Mouse (Mus musculus) C2C12 (cell line): ENCODE measurements around the gene Mybbp1a. TPM values are rescaled to one million over a fixed set of nuclear protein-coding genes. Genes with fewer than 3 reads are reported as not detected.
A peak's percentile ranks its signal among the peaks of the same experiment; 100 is the strongest.

Experiments used
- H3K27me3 ChIP-seq: one replicate; pipeline ENCODE4 v1.6.1; 2011; ENCODE audit not compliant: control insufficient read depth, insufficient read depth, insufficient read length
- H3K36me3 ChIP-seq: one replicate; pipeline ENCODE4 v1.6.1; 2011; ENCODE audit not compliant: control insufficient read depth, insufficient read depth
- H3K4me3 ChIP-seq: one replicate; pipeline ENCODE4 v1.5.1; 2011; ENCODE audit warnings: mild to moderate bottlenecking, control low read depth; ENCODE audit not compliant: poor library complexity, insufficient read depth, severe bottlenecking
- H3K79me2 ChIP-seq: one replicate; pipeline ENCODE4 v1.6.1; 2011; ENCODE audit not compliant: control insufficient read depth, insufficient read depth
- H3K79me3 ChIP-seq: one replicate; pipeline ENCODE4 v1.6.1; 2011; ENCODE audit warnings: low read depth, control low read depth
- H3ac ChIP-seq: one replicate; pipeline ENCODE3; 2011; ENCODE audit warnings: low read depth; ENCODE audit not compliant: control insufficient read depth, insufficient read length
- CEBPB ChIP-seq: IDR thresholded peaks from one replicate; pipeline ENCODE4 v1.6.1; 2011; ENCODE audit warnings: low read depth, mild to moderate bottlenecking, control low read depth, moderate library complexity
- CTCF ChIP-seq: IDR thresholded peaks from one replicate; pipeline ENCODE4 v1.5.1; 2011; ENCODE audit not compliant: control insufficient read depth, insufficient read depth, insufficient read length
- FOSL1 ChIP-seq: IDR thresholded peaks from one replicate; pipeline ENCODE4 v1.8.0; 2011; ENCODE audit warnings: mild to moderate bottlenecking, low read length; ENCODE audit not compliant: poor library complexity, insufficient read depth, severe bottlenecking
- MAX ChIP-seq: IDR thresholded peaks from one replicate; pipeline ENCODE4 v1.6.1; 2011; ENCODE audit warnings: mild to moderate bottlenecking, control low read depth
- MYOD1 ChIP-seq: IDR thresholded peaks from one replicate; pipeline ENCODE4 v1.6.1; 2011; ENCODE audit warnings: low read depth; ENCODE audit not compliant: control insufficient read depth, insufficient read length
- MYOG ChIP-seq: IDR thresholded peaks from one replicate; pipeline ENCODE4 v1.6.1; 2011; ENCODE audit not compliant: control insufficient read depth, insufficient read length; ENCODE audit errors: extremely low read depth
- USF1 ChIP-seq: IDR thresholded peaks from one replicate; pipeline ENCODE4 v1.6.1; 2011; ENCODE audit warnings: low read depth, mild to moderate bottlenecking, control low read depth, moderate library complexity
- polyA plus RNA-seq: library from polyadenylated mRNA; unstranded; fragments of >200 nt; fragmentation: generic; extraction: Trizol; gene quantifications from one replicate; pipeline ENCODE4 v1.2.1, GENCODE M21; 2012; ENCODE audit warnings: missing spikeins

Gene Mybbp1a
- polyA plus RNA-seq, 1 experiment: 230 TPM

- Histone ChIP-seq H3K79me2 (no peaks in the 10 kb centered on the region), H3K36me3 (no peaks in the 10 kb centered on the region), H3K27me3 (peaks cover 7% of the 10 kb centered on the region), H3K4me3 (no peak overlapping the region), H3K79me3 (no peaks in the 10 kb centered on the region), H3ac (no peak overlapping the region)
- TF ChIP-seq MYOD1 (no peak), USF1 (no peak), CTCF (no peak), MAX (no peak), FOSL1 (no peak), CEBPB (no peak), MYOG (no peak)
These were observed 53.2 kb downstream of the Mybbp1a start for GRCm38 (mm10) chr11:72494046-72494988.

- TF ChIP-seq USF1 (no peak), MYOG (no peak), MYOD1 (no peak), MAX (no peak), CTCF (no peak), FOSL1 (no peak), CEBPB (no peak)
- Histone ChIP-seq H3K79me2 (no peaks in the 10 kb centered on the region), H3K79me3 (no peaks in the 10 kb centered on the region), H3K4me3 (no peak overlapping the region), H3K36me3 (no peaks in the 10 kb centered on the region), H3ac (no peak overlapping the region), H3K27me3 (peaks cover 5% of the 10 kb centered on the region)
These were observed 54.9 kb downstream of the Mybbp1a start for GRCm38 (mm10) chr11:72496066-72496465.

- TF ChIP-seq MYOD1 (no peak), FOSL1 (no peak), MYOG (no peak), CTCF (no peak), USF1 (no peak), MAX (no peak), CEBPB (no peak)
- no peak overlapping the region for H3K4me3 ChIP-seq
- H3K79me2 ChIP-seq: no peaks in the 10 kb centered on the region
- H3K36me3 ChIP-seq: no peaks in the 10 kb centered on the region
- H3K27me3 ChIP-seq: peaks cover 5% of the 10 kb centered on the region
- H3ac ChIP-seq: no peak overlapping the region
- H3K79me3 ChIP-seq: no peaks in the 10 kb centered on the region
These were observed 55.6 kb downstream of the Mybbp1a start for GRCm38 (mm10) chr11:72496775-72497174.

GRCm38 (mm10) chr11:72497367-72497766 lies 56.2 kb downstream of the Mybbp1a start:
- H3K79me3 ChIP-seq: no peaks in the 10 kb centered on the region
- no peak for TF ChIP-seq MYOD1
- no peak for TF ChIP-seq USF1
- no peak for TF ChIP-seq MAX
- TF ChIP-seq MYOG: no peak
- no peak for TF ChIP-seq FOSL1
- no peak for TF ChIP-seq CTCF
- TF ChIP-seq CEBPB: no peak
- H3K4me3 ChIP-seq: no peak overlapping the region
- H3ac ChIP-seq: no peak overlapping the region
- H3K27me3 ChIP-seq: peaks cover 5% of the 10 kb centered on the region
- no peaks in the 10 kb centered on the region for H3K36me3 ChIP-seq
- H3K79me2 ChIP-seq: no peaks in the 10 kb centered on the region

- TF ChIP-seq FOSL1 (no peak), CEBPB (no peak), USF1 (no peak), MAX (no peak), MYOD1 (no peak), MYOG (no peak), CTCF (no peak)
- H3K79me2 ChIP-seq: no peaks in the 10 kb centered on the region
- peaks cover 5% of the 10 kb centered on the region for H3K27me3 ChIP-seq
- no peak overlapping the region for H3K4me3 ChIP-seq
- peak overlapping the region; percentile 6 for H3ac ChIP-seq
- H3K79me3 ChIP-seq: no peaks in the 10 kb centered on the region
- no peaks in the 10 kb centered on the region for H3K36me3 ChIP-seq
These were observed 59.0 kb downstream of the Mybbp1a start for GRCm38 (mm10) chr11:72500139-72500538.

Other genes starting within 250 kb of the Mybbp1a start
- gene Gm43951, start 234.5 kb upstream of the Mybbp1a start, polyA plus RNA-seq: 0.25 TPM
- 3.4 TPM for gene 4933427D14Rik, start 233.9 kb upstream of the Mybbp1a start, polyA plus RNA-seq
- gene Txndc17, start 233.8 kb upstream of the Mybbp1a start, polyA plus RNA-seq: 120 TPM
- 17.8 TPM for gene Med31, start 225.8 kb upstream of the Mybbp1a start, polyA plus RNA-seq
- 0.16 TPM for gene Slc13a5, start 174.1 kb upstream of the Mybbp1a start, polyA plus RNA-seq
- 1.2 TPM for gene Xaf1, start 139.7 kb upstream of the Mybbp1a start, polyA plus RNA-seq
- not detected for gene Fbxo39, start 126.9 kb upstream of the Mybbp1a start, polyA plus RNA-seq
- gene Tekt1, start 78.9 kb upstream of the Mybbp1a start, polyA plus RNA-seq: not detected
- gene Smtnl2, start 29.6 kb upstream of the Mybbp1a start, polyA plus RNA-seq: 0.04 TPM
- gene Ggt6, start 5.8 kb upstream of the Mybbp1a start, polyA plus RNA-seq: not detected
- gene Spns2, start 48.5 kb downstream of the Mybbp1a start, polyA plus RNA-seq: 0.37 TPM
- gene Spns3, start 109.2 kb downstream of the Mybbp1a start, polyA plus RNA-seq: not detected
- 8.1 TPM for gene Ube2g1, start 165.9 kb downstream of the Mybbp1a start, polyA plus RNA-seq
- 15.1 TPM for gene Ankfy1, start 248.7 kb downstream of the Mybbp1a start, polyA plus RNA-seq